Mouse (Mus musculus) kidney, adult 8-10 months (tissue): ENCODE data around the gene Pde4dip.

Experiments
- DNase-seq, 2 experiments: peaks; one replicate each; pipeline ENCODE4 v3.0.0; 2022

Pde4dip gene

DNA sequence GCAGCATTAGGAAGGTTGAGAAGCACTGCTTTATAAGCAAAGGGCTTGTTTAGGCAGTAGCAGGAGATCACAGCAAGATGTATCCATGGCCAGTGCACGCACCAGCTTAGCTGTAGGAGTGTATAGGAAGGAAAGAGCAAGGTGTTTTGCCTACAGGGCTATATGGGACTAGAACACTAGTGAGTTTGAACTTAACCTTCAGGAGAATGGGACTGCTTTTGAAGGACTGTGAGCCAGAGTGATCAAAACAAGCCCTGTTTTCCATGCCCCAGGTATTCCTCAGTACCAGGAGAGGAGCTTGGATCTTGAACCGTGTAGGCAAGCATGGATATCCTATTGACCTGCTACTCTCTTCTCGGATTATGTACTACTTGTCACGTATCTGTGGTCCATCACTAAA is 247.1 kb downstream of the Pde4dip start:
- no peak for DNase-seq
